Mouse (Mus musculus) liver, embryonic 14.5 days (tissue): Measurements from ENCODE around the gene Crocc.

ENCODE experiments used
- CTCF ChIP-seq: IDR thresholded peaks from 2 replicates; pipeline ENCODE4 v1.5.1; 2016; ENCODE audit warnings: antibody characterized with exemption, low read depth, control low read depth
- EP300 ChIP-seq: IDR thresholded peaks from 2 replicates; pipeline ENCODE4 v1.6.1; 2016; ENCODE audit warnings: antibody characterized with exemption, low read depth

GRCm38 (mm10) chr4:141024992-141025391, 35.4 kb downstream of the Crocc start:
- TF ChIP-seq CTCF (no peak), EP300 (no peak)
